Mouse (Mus musculus): ENCODE data around the gene Slc45a2.

GRCm38 (mm10) chr15:11064558-11065411 lies 64.3 kb downstream of the Slc45a2 start, which contains the start of gene Adamts12:
- TF ChIP-seq CTCF (IDR thresholded peaks at IDR 0.05) (no peak), EP300 (IDR thresholded peaks at IDR 0.05; ENCODE audit: insufficient read depth, low read depth, low read length) (no peak)
